Mouse (Mus musculus) heart, postnatal 0 days (tissue): ENCODE data around the gene Casp7.

Source experiments
- CTCF ChIP-seq: IDR thresholded peaks from 2 replicates; pipeline ENCODE4 v1.5.1; 2016; ENCODE audit warnings: antibody characterized with exemption, control low read depth, low read depth
- EP300 ChIP-seq: IDR thresholded peaks from 2 replicates; pipeline ENCODE4 v1.6.1; 2016; ENCODE audit warnings: antibody characterized with exemption, low read depth

- TF ChIP-seq CTCF (peak; percentile 75), EP300 (no peak)
Observed at GRCm38 (mm10) chr19:56356480-56357373, 40.2 kb upstream of the Casp7 start.
